Mouse (Mus musculus) liver, embryonic 12.5 days (tissue): ENCODE data around the gene Bank1. TPM values are rescaled to one million over a fixed set of nuclear protein-coding genes. Genes with fewer than 3 reads are reported as not detected.

ENCODE experiments used
- ATAC-seq: fragments of 200-750 bp; cut with Nextera tagmentation; 2 replicates; pipeline ENCODE4 v1.8.0; 2017; ENCODE audit warnings: moderate number of reproducible peaks, mild to moderate bottlenecking, moderate library complexity
- H3K27ac ChIP-seq: fragments of 300-500 bp; sonication (generic); 2 replicates; pipeline ENCODE4 v1.5.1; 2016; ENCODE audit warnings: mild to moderate bottlenecking
- H3K27me3 ChIP-seq: fragments of 300-500 bp; sonication (generic); replicated peaks from 2 replicates; pipeline ENCODE4 v1.6.1; 2016; ENCODE audit warnings: mild to moderate bottlenecking, moderate library complexity
- H3K36me3 ChIP-seq: fragments of 300-500 bp; sonication (generic); 2 replicates; pipeline ENCODE4 v1.6.1; 2016; ENCODE audit warnings: mild to moderate bottlenecking, moderate library complexity
- H3K4me1 ChIP-seq: fragments of 300-500 bp; sonication (generic); 2 replicates; pipeline ENCODE4 v1.6.1; 2016
- H3K4me2 ChIP-seq: fragments of 300-500 bp; sonication (generic); 2 replicates; pipeline ENCODE4 v1.6.1; 2016; ENCODE audit warnings: mild to moderate bottlenecking, moderate library complexity
- H3K4me3 ChIP-seq: fragments of 300-500 bp; sonication (generic); 2 replicates; pipeline ENCODE4 v1.5.1; 2016; ENCODE audit warnings: mild to moderate bottlenecking, moderate library complexity
- H3K9ac ChIP-seq: fragments of 300-500 bp; sonication (generic); 2 replicates; pipeline ENCODE4 v1.6.1; 2016; ENCODE audit warnings: mild to moderate bottlenecking, moderate library complexity
- H3K9me3 ChIP-seq: fragments of 300-500 bp; sonication (generic); replicated peaks from 2 replicates; pipeline ENCODE4 v1.6.1; 2016; ENCODE audit warnings: mild to moderate bottlenecking, moderate library complexity
- WGBS: fragments of 180-500 bp; shearing (Covaris S2); methylation state at CpG from one replicate; pipeline ENCODE4 v1.1.7; 2016; ENCODE audit not compliant: insufficient replicate concordance; 5-methylcytosine and 5-hydroxymethylcytosine counted together
- polyA plus RNA-seq: library from polyadenylated mRNA; unstranded; fragments of >200 nt; fragmentation: Nextera tagmentation; extraction: Ambion mirVana; gene quantifications from 2 replicates; pipeline ENCODE4 v1.2.1, GENCODE M21; 2016

The Bank1 gene
- polyA plus RNA-seq, 1 experiment from 2014 or later = 1.8 TPM

- Histone ChIP-seq H3K36me3 (no peaks in the 10 kb centered on the region), H3K9me3 (no peaks in the 10 kb centered on the region), H3K4me3 (no peak overlapping the region), H3K27ac (no peak overlapping the region), H3K4me2 (no peak overlapping the region), H3K4me1 (no peaks in the 10 kb centered on the region), H3K27me3 (no peaks in the 10 kb centered on the region), H3K9ac (no peak overlapping the region)
- ATAC-seq = no peak
- WGBS = 56% methylated on average over 5 of the region's 5 CpGs
Observed at GRCm38 (mm10) chr3:136086431-136086830, 239.4 kb downstream of the Bank1 start.

DNA sequence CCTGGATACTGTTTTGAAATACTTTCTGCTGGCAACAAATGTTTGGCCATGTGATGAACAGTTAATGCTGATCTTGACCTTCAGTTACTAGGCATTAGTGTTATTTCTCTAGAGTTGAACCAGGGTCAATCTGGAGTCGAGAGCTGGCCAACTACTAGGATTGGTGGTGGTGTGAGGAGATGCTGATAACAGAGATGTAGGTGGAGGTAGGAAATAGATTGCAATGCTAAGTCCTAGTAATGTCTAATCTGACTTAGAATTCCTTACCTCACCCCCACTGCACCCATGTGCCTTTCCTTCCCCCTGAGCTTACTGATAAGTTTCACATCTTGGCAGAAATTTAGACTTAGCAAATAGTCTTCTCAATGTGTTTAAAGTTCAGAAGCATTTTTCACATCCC lies 240.8 kb downstream of the Bank1 start:
- H3K4me2 ChIP-seq = no peak overlapping the region
- H3K9me3 ChIP-seq = no peaks in the 10 kb centered on the region
- H3K9ac ChIP-seq = no peak overlapping the region
- H3K27me3 ChIP-seq = no peaks in the 10 kb centered on the region
- H3K27ac ChIP-seq = no peak overlapping the region
- no peak for ATAC-seq
- H3K4me3 ChIP-seq = no peak overlapping the region
- 19% methylated on average over 1 of the region's 1 CpGs for WGBS
- no peaks in the 10 kb centered on the region for H3K36me3 ChIP-seq
- no peaks in the 10 kb centered on the region for H3K4me1 ChIP-seq

DNA sequence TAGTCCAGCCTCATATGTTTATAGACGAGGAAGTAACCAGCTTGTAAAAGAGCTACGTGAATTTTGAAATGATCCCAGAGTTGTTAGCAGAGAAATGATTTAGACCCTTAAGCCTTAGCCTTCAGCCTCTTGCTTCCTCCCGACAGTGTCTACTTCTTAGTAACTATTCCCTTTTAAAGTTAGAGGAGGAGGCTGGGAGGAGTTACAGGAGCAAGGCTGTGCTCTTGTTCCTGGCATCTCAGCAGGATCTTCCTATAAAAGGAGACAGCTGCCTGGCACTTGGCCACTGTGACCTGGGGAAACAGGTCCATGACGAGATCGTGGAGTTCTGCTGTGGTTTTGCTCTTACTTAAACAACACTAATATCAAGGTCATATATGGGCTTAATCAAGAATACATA lies 241.8 kb downstream of the Bank1 start:
- no peak overlapping the region for H3K4me3 ChIP-seq
- no peak for ATAC-seq
- H3K36me3 ChIP-seq = no peaks in the 10 kb centered on the region
- H3K4me2 ChIP-seq = no peak overlapping the region
- no peak overlapping the region for H3K27ac ChIP-seq
- no peaks in the 10 kb centered on the region for H3K4me1 ChIP-seq
- 63% methylated on average over 5 of the region's 5 CpGs for WGBS
- H3K9me3 ChIP-seq = no peaks in the 10 kb centered on the region
- H3K9ac ChIP-seq = no peak overlapping the region
- H3K27me3 ChIP-seq = no peaks in the 10 kb centered on the region

DNA sequence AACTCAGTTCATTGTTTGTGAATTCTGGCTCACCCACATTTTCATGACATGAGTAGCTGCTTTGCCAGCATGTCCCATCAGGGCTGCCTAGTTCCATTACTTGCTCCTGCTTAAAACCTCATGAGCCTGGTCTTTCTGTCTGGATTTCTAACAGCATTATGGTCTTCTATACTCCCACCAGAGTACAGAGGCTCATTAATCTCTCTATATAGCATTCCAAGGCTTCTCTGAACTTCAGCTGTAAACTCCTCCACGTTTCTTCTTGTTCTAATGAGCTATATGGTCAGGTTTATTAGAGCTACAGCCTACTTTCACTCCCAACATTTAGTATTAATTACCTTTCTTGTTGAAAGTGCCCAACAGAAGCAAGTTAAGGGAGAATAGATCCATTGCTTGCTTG lies 244.6 kb downstream of the Bank1 start:
- no peak overlapping the region for H3K4me3 ChIP-seq
- H3K36me3 ChIP-seq = no peaks in the 10 kb centered on the region
- no peak overlapping the region for H3K9ac ChIP-seq
- WGBS = 53% methylated on average over 1 of the region's 1 CpGs
- ATAC-seq = no peak
- no peaks in the 10 kb centered on the region for H3K4me1 ChIP-seq
- H3K9me3 ChIP-seq = no peaks in the 10 kb centered on the region
- H3K27me3 ChIP-seq = no peaks in the 10 kb centered on the region
- no peak overlapping the region for H3K27ac ChIP-seq
- no peak overlapping the region for H3K4me2 ChIP-seq

DNA sequence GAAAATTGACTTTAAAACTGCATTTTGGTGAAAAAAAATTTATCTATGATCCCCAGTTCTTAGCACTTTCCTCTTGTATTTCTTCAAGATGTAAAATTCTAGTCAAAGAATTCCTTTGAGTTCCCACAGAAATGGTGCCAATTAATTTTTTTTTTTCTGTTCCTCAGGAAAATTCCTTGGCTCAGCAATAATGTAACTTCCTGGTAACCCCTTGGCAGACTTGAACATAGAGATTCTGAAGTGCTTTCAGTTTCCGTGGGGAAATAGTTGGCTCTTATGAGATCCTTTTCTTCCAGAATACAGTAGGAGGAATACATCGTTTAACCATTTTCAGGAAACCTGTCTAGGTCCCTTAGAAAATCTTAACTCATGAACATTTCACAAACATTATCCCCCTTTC lies 247.3 kb downstream of the Bank1 start:
- H3K36me3 ChIP-seq = no peaks in the 10 kb centered on the region
- ATAC-seq = no peak
- no peaks in the 10 kb centered on the region for H3K4me1 ChIP-seq
- no peak overlapping the region for H3K27ac ChIP-seq
- H3K4me2 ChIP-seq = no peak overlapping the region
- no peak overlapping the region for H3K4me3 ChIP-seq
- H3K27me3 ChIP-seq = no peaks in the 10 kb centered on the region
- H3K9me3 ChIP-seq = no peaks in the 10 kb centered on the region
- 65% methylated on average over 2 of the region's 2 CpGs for WGBS
- no peak overlapping the region for H3K9ac ChIP-seq

DNA sequence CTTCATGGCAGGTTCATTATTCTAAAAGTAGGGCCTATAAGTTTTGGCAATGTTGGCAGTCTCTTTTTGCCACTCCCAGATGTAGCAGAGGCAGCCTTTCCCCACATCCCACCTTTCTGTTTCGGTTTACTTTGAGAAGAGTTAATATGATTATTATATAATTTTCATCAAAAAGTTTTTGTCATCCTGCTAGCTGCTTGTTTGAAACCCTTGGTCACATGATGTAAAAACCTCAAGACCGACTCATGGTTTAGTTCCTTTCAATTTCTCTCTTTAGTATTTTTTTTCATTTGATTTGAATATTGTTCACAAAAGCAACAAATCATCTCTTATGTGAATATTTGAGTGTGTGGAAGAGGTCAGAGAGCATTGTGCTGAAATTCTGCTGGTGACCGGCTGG lies 255.5 kb downstream of the Bank1 start:
- Histone ChIP-seq H3K27ac (no peak overlapping the region), H3K27me3 (no peaks in the 10 kb centered on the region), H3K4me2 (no peak overlapping the region), H3K4me1 (no peaks in the 10 kb centered on the region), H3K9ac (no peak overlapping the region), H3K4me3 (no peak overlapping the region), H3K9me3 (no peaks in the 10 kb centered on the region), H3K36me3 (no peaks in the 10 kb centered on the region)
- ATAC-seq = no peak
- WGBS = 71% methylated on average over 3 of the region's 3 CpGs

GRCm38 (mm10) chr3:136061907-136062306 lies 264.0 kb downstream of the Bank1 start:
- Histone ChIP-seq H3K4me1 (no peaks in the 10 kb centered on the region), H3K4me3 (no peak overlapping the region), H3K4me2 (no peak overlapping the region), H3K36me3 (no peaks in the 10 kb centered on the region), H3K27ac (no peak overlapping the region), H3K9ac (no peak overlapping the region), H3K9me3 (no peaks in the 10 kb centered on the region), H3K27me3 (no peaks in the 10 kb centered on the region)
- WGBS = 17% methylated on average over 2 of the region's 2 CpGs
- peak; percentile 52 for ATAC-seq

DNA sequence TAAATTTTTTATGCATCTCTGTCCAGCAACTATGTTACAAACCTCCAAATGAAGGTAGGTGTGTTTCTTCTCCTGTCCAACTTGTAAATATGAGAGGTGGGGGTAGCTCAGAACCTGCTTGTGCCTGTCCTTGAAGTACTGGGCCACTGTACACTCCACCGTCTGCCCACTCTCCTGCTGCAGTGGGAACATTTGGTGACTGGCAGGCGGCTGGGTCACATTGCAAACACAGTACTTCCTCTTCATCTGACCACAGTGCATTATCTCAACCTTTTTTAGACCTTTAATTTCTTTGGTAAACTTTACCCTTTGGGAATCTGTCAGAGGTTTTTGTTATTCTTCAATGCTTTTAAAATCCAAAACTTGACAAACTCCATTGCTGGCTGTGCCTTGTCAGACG lies 275.2 kb downstream of the Bank1 start:
- WGBS = 45% methylated on average over 3 of the region's 3 CpGs
- H3K4me3 ChIP-seq = no peak overlapping the region
- no peaks in the 10 kb centered on the region for H3K36me3 ChIP-seq
- H3K27me3 ChIP-seq = no peaks in the 10 kb centered on the region
- H3K9me3 ChIP-seq = no peaks in the 10 kb centered on the region
- no peaks in the 10 kb centered on the region for H3K4me1 ChIP-seq
- H3K4me2 ChIP-seq = no peak overlapping the region
- no peak overlapping the region for H3K27ac ChIP-seq
- no peak for ATAC-seq
- no peak overlapping the region for H3K9ac ChIP-seq

DNA sequence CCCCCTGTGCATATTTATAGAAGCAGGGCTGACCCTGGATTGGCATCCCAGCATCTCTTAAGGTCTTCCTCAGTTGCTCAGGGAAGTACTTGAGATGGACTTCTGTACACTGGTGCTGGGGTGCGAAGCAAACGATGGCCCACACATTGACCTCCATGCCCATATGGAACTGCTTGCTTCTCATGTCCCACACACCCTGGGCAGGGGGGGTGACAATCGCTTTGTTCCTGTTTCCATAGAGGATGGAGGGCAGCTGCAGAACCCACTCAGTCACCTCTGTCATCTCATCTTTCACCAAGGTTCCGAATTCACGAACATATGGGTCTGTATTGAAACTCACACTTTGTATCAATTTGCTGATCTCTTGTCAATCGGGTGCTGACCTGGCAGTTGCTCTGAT lies 275.7 kb downstream of the Bank1 start:
- Histone ChIP-seq H3K27ac (no peak overlapping the region), H3K36me3 (no peaks in the 10 kb centered on the region), H3K4me1 (no peaks in the 10 kb centered on the region), H3K9me3 (no peaks in the 10 kb centered on the region), H3K4me3 (no peak overlapping the region), H3K9ac (no peak overlapping the region), H3K27me3 (no peaks in the 10 kb centered on the region), H3K4me2 (no peak overlapping the region)
- no peak for ATAC-seq
- 68% methylated on average over 6 of the region's 6 CpGs for WGBS

DNA sequence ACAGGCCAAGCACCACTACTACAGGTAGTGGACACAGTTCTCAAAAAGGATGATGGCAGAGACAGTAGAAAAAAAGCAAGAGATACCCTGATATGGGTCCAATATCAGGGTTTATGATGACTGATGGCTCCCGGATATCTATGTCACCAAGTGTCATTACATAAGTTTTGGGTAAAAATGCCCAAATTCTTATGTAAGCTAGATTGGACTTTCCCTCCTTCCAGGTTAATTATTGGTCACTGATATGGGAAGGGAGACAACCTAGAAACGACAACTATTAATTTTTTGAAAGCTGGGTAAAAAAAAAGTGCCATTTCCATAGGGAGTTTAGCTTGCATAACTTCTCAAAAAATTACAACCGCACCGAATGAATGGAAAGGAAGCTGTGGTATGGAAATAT lies 277.8 kb downstream of the Bank1 start:
- Histone ChIP-seq H3K27ac (no peak overlapping the region), H3K27me3 (no peaks in the 10 kb centered on the region), H3K9me3 (no peaks in the 10 kb centered on the region), H3K36me3 (no peaks in the 10 kb centered on the region), H3K4me1 (no peaks in the 10 kb centered on the region), H3K4me3 (no peak overlapping the region), H3K9ac (no peak overlapping the region), H3K4me2 (no peak overlapping the region)
- no peak for ATAC-seq
- WGBS = 72% methylated on average over 4 of the region's 4 CpGs

DNA sequence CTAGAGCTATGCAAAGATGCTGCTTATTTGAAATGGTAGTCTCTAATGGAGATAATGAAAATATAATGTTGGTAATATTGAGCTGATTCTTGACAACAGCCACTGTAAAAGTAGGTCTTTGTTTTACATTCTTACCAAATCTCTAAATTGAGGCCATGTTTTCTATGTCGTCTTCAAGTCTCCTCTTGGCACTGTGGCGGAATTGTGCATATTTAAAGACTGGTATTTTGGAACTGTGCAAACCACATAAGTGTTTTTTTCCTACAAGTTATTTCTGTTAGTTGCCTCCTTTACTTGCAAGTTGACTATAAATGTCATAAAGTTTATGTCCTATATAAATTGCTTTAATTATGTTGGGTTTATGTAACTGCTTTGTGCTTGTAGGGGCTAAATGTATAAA lies 280.5 kb downstream of the Bank1 start:
- Histone ChIP-seq H3K4me2 (no peak overlapping the region), H3K27ac (no peak overlapping the region), H3K36me3 (no peaks in the 10 kb centered on the region), H3K9me3 (no peaks in the 10 kb centered on the region), H3K27me3 (no peaks in the 10 kb centered on the region), H3K4me3 (no peak overlapping the region), H3K9ac (no peak overlapping the region), H3K4me1 (no peaks in the 10 kb centered on the region)
- WGBS = 71% methylated on average over 2 of the region's 2 CpGs
- ATAC-seq = no peak

- no peak for ATAC-seq
- Histone ChIP-seq H3K9me3 (no peaks in the 10 kb centered on the region), H3K27me3 (no peaks in the 10 kb centered on the region), H3K4me1 (no peaks in the 10 kb centered on the region), H3K9ac (no peak overlapping the region), H3K4me3 (no peak overlapping the region), H3K36me3 (no peaks in the 10 kb centered on the region), H3K27ac (no peak overlapping the region), H3K4me2 (no peak overlapping the region)
- WGBS = 65% methylated on average over 2 of the region's 2 CpGs
Observed at GRCm38 (mm10) chr3:136040041-136040440, 285.8 kb downstream of the Bank1 start.

- Histone ChIP-seq H3K27me3 (no peaks in the 10 kb centered on the region), H3K9ac (no peak overlapping the region), H3K4me1 (no peaks in the 10 kb centered on the region), H3K9me3 (no peaks in the 10 kb centered on the region), H3K27ac (no peak overlapping the region), H3K4me3 (no peak overlapping the region), H3K36me3 (no peaks in the 10 kb centered on the region), H3K4me2 (no peak overlapping the region)
- 80% methylated on average over 6 of the region's 6 CpGs for WGBS
- ATAC-seq = no peak
Observed at GRCm38 (mm10) chr3:136039446-136039845, 286.4 kb downstream of the Bank1 start.
